Mouse (Mus musculus) testis, postnatal 14 days (tissue): ENCODE measurements around the gene Acvr2a.

Experiments
- DNase-seq: peaks from one replicate; pipeline ENCODE4 v3.0.0; 2021; ENCODE audit warnings: low spot score

Acvr2a gene

GRCm38 (mm10) chr2:48868199-48868913, 54.4 kb downstream of the Acvr2a start:
- no peak for DNase-seq

GRCm38 (mm10) chr2:48885945-48886344, 72.0 kb downstream of the Acvr2a start:
- peak; percentile 16 for DNase-seq

- DNase-seq = no peak
These were observed 81.3 kb downstream of the Acvr2a start for GRCm38 (mm10) chr2:48895186-48895585.

- no peak for DNase-seq
These were observed 95.0 kb downstream of the Acvr2a start for GRCm38 (mm10) chr2:48908866-48909265.

DNA sequence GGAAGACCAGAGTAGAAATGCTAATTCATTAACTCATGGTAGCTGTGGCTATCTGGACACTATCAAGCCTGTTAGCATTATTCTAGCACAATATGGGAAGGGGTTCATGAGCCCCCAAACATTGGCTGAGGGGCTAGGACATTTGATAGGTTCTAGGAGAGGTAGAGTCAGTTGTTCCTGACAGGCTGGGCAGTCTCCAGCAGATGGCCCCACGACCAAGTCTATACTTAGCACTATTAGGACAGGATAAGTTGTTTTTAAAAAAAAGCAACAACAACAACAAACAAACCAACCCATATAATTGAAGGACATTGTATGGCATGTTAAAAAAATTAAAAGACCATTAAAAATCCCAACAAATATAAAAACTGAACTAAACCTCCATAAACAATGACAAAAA, 100.3 kb downstream of the Acvr2a start:
- DNase-seq = no peak

DNA sequence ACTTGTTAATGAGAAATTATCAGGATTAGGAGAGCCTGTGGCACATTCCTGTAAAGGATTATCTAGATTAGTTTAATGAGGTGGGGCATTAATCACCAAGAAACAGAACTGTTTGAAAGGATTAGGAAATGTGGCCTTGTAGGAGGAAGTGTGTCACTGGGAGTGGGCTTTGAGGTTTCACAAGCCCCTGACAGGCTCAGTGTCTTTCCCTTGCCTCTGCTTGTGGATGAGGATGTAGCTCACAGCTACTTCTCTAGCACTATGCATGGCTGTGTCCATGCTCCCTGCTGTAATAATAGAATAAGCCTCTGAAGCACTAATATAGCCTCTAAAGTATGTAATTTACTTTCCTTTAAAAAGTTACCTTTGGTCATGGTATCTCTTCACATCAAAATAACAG, 101.9 kb downstream of the Acvr2a start:
- no peak for DNase-seq

DNA sequence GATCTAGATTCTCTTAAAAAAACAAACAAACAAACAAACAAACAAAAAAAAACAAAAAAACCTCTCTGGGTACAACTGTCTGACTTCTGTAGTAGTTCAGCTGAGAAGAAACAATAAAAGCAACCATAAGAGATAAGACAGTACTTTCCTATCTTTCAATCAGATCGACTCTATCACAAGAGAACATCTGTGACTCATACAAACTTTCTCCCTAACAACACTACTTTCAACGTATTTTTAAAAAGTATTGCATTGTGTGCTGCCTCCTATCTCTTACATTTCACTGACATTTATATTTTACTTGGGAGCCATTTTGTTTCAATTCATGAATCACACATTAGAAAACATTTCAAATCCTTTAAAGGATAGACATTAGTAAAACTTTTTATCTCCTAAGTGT, 121.1 kb downstream of the Acvr2a start:
- no peak for DNase-seq

DNA sequence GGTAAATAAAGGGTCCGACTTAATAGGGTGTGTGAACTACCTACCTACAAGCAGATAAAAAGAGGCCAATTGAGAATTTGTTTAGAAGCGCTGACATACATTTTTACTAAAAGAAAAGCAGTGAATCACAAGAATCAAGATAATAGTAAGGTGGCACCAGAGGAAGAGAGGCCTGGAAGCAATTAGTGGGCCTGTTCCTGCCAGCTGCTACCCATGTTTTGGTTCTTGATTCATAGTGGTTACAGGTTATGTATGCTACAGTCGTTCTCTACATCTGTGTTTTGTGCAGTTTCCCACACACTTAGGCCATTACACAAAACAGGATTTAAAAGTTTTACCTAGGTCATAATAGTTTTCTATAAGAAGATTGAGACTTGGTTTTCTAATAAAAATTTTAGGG, 133.9 kb downstream of the Acvr2a start:
- no peak for DNase-seq

DNA sequence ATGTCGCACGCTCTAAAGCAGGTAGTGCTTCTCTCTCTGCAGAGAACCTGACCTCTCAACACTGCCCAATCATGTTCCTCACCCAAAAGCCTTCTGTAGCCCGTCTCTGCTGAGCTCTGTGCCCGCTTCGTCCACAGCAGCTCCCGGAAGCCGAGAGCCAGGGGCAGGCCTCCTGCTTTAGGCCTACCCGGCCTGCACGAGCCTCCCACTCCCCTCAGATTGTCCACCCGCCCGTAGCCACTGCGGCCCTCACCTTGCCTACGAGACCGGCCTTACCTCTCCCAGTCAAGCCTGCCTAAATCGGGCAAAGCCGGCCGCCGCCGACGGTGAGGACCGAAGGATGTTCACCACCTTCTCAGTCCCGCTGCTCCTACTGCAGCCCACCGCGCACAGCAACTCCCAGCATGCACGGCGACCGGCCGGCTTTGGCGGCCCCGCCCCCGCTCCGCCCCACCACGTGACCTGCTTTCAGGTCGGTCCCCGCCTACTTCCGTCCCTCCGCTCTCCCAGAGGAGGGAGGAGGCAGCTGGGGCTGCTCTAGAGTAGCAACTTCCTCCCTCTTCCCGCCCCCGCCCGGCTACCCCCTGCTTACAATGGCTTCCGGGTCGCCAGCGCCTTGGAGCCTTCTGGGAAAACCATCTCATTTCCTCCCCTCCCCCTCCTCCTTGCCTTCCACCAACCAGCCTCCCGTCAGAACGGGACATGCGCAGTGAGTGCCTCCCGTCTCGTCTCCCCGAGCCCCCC, 135.1 kb downstream of the Acvr2a start, which contains the start of gene Mbd5:
Mbd5 (plus strand) TSS at position 668 of the 744 bp plus-strand sequence.
- DNase-seq = peak; percentile 99

GRCm38 (mm10) chr2:48949743-48950251, 135.9 kb downstream of the Acvr2a start:
- peak; percentile 66 for DNase-seq

- DNase-seq = no peak
These were observed 136.2 kb downstream of the Acvr2a start, which contains the start of gene Orc4 for GRCm38 (mm10) chr2:48950252-48950315. Orc4 (minus strand) TSS chr2:48950277.

DNA sequence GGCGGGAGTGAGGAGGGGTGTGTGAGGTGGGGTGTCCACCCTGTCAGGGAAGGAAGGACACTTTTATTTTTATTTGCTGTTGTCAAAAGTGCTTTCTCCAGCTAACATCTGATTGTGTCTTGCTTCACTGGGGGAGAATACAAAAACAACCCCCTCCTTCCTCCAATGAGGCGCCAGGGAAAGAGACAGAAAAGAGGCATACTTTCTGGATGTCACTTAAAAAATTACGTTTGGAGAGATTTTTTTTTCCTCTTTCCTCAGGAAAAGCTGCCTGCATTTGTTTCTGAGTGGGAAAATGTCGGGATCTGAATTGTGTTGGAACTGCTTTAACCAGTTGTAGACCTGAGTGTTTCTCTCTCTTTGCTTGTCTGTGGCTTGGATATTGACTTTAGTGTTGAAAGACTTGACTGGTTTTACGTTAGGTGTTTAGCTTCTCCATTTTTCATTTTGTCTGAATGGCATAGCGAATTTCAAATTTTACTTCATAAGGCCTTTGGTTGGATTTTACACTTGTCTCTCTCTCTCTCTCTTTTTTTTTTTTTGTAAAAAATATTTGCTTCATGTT, 136.5 kb downstream of the Acvr2a start:
- no peak for DNase-seq
